Mouse (Mus musculus) G1E (cell line): ENCODE results near the gene Tlcd2. TPM values are rescaled to one million over a fixed set of nuclear protein-coding genes. Genes with fewer than 3 reads are reported as not detected.

Source experiments
- ATAC-seq: 2 replicates; pipeline ENCODE4 v1.8.0; 2016; ENCODE audit warnings: mild to moderate bottlenecking; ENCODE audit not compliant: insufficient number of reproducible peaks, poor library complexity, low FRiP score, severe bottlenecking; ENCODE audit errors: extremely low read depth
- DNase-seq: peaks from one replicate; pipeline ENCODE4 v3.0.0; 2012; ENCODE audit warnings: low spot score
- H3K27me3 ChIP-seq: 2 replicates; pipeline ENCODE4 v1.6.1; 2012; ENCODE audit warnings: mild to moderate bottlenecking, low read length, inconsistent platforms; ENCODE audit not compliant: insufficient read depth
- H3K36me3 ChIP-seq: replicated peaks from 2 replicates; pipeline ENCODE3; 2012; ENCODE audit warnings: mild to moderate bottlenecking, inconsistent platforms
- H3K4me1 ChIP-seq: 2 replicates; pipeline ENCODE4 v1.6.1; 2012; ENCODE audit warnings: low read depth, low read length, inconsistent platforms, mixed read lengths; ENCODE audit not compliant: insufficient read depth
- H3K4me3 ChIP-seq: 2 replicates; pipeline ENCODE4 v1.5.1; 2012; ENCODE audit warnings: low read depth, mild to moderate bottlenecking, inconsistent platforms, low read length, moderate library complexity, mixed read lengths
- H3K9me3 ChIP-seq: replicated peaks from 2 replicates; pipeline ENCODE4 v1.6.1; 2012; ENCODE audit warnings: inconsistent platforms
- CTCF ChIP-seq: IDR thresholded peaks from 2 replicates; pipeline ENCODE4 v1.5.1; 2012; ENCODE audit warnings: low read depth, low read length, inconsistent platforms, mixed read lengths
- GATA1 ChIP-seq: IDR thresholded peaks from 2 replicates; pipeline ENCODE4 v1.6.1; 2012; ENCODE audit warnings: borderline replicate concordance, low read length, inconsistent platforms, mixed read lengths
- GATA2 ChIP-seq: IDR thresholded peaks from 2 replicates; pipeline ENCODE4 v1.6.1; 2012; ENCODE audit warnings: low read depth, low read length, inconsistent platforms, borderline replicate concordance
- POLR2AphosphoS5 ChIP-seq: IDR thresholded peaks from 2 replicates; pipeline ENCODE4 v1.6.1; 2012; ENCODE audit warnings: low read depth, low read length, inconsistent platforms; ENCODE audit not compliant: insufficient replicate concordance
- TAL1 ChIP-seq: conservative IDR thresholded peaks from 2 replicates; pipeline ENCODE4 v1.6.1; 2012; ENCODE audit warnings: low read depth, low read length, inconsistent platforms, mixed read lengths
- polyA plus RNA-seq: library from polyadenylated mRNA; stranded (reverse); fragments of >175 nt; gene quantifications from 2 replicates; pipeline ENCODE4 v1.2.3, GENCODE M21; 2012
- total RNA-seq, 2 experiments: library from RNA; stranded (forward) in 1 of 2; stranded (reverse) in 1 of 2; fragments of 200-1000 nt in 1 of 2; fragments of >200 nt in 1 of 2; fragmentation: Nextera tagmentation in 1 of 2; gene quantifications; 2 replicates each; pipeline ENCODE4 v1.2.3; 2014 to 2017

Tlcd2 gene
- total and polyA plus RNA-seq, 3 experiments: 1.8 TPM; not detected in 2

DNA sequence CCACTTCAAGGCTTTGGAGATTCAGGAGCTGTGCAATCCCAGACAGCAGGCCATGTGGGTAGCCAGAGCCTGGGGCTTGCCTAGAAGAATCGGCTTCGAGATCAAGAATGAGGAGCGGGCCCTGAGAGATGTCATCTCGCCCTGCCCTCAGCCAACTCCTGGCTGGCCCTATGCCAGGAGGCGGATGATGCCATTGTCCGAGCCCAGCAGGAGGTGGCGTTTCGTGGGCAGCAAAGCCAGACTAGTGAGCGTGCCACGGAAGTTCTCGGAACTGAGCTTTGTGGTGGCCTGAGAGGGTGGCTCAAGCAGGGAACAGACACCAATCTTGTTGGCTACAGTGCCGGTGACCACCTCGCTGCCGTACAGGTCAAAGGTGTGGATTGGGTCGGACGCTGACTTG is 19.9 kb upstream of the Tlcd2 start:
- ATAC-seq (no peak), DNase-seq (no peak)
- TF ChIP-seq GATA1 (no peak), TAL1 (no peak), POLR2AphosphoS5 (no peak), CTCF (no peak), GATA2 (no peak)
- no peaks in the 10 kb centered on the region for H3K9me3 ChIP-seq
- peaks cover 6% of the 10 kb centered on the region; the same call in 1 of the 2 replicates for H3K27me3 ChIP-seq
- peaks cover 70% of the 10 kb centered on the region for H3K36me3 ChIP-seq
- H3K4me1 ChIP-seq: peaks cover 4% of the 10 kb centered on the region
- no peak overlapping the region for H3K4me3 ChIP-seq

DNA sequence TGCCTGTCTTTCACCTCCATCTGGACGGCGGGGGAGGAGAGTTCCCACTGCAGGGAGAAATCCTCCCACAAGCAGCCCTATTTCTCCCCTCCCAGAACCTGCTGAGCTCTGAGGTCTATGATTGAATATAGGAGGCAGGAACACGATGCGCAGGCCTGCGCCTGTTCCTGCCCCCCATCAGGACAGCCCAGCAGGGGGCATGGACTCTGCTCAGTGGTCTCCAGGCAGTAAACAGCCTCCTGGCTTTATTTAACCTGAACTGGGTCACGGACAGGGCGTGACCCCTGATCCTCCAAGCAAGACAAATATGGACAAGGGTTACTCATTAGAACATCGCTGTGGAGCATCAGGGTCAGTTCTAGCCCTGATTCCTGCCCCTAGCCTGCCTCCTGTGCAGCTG is 17.8 kb upstream of the Tlcd2 start:
- Histone ChIP-seq H3K4me1 (peaks cover 15% of the 10 kb centered on the region), H3K9me3 (no peaks in the 10 kb centered on the region), H3K36me3 (peaks cover 91% of the 10 kb centered on the region), H3K4me3 (no peak overlapping the region), H3K27me3 (peaks cover 3% of the 10 kb centered on the region; the same call in 1 of the 2 replicates)
- no peak for TF ChIP-seq GATA1
- no peak for TF ChIP-seq POLR2AphosphoS5
- no peak for TF ChIP-seq TAL1
- TF ChIP-seq CTCF: no peak
- no peak for TF ChIP-seq GATA2
- no peak for ATAC-seq
- no peak for DNase-seq

GRCm38 (mm10) chr11:75448575-75448974 is 12.9 kb upstream of the Tlcd2 start:
- Histone ChIP-seq H3K36me3 (peaks cover 93% of the 10 kb centered on the region), H3K27me3 (no peaks in the 10 kb centered on the region), H3K4me1 (peaks cover 60% of the 10 kb centered on the region), H3K9me3 (no peaks in the 10 kb centered on the region), H3K4me3 (peak overlapping the region; percentile 66; the same call in 1 of the 2 replicates)
- ATAC-seq (no peak), DNase-seq (no peak)
- TF ChIP-seq GATA2 (no peak), GATA1 (no peak), CTCF (no peak), TAL1 (no peak), POLR2AphosphoS5 (no peak)

- ATAC-seq: peak; percentile 38
- Histone ChIP-seq H3K4me3 (peak overlapping the region; percentile 66; the same call in 1 of the 2 replicates), H3K36me3 (peaks cover 86% of the 10 kb centered on the region), H3K27me3 (no peaks in the 10 kb centered on the region), H3K9me3 (no peaks in the 10 kb centered on the region), H3K4me1 (peaks cover 72% of the 10 kb centered on the region)
- DNase-seq: peak; percentile 60
- TF ChIP-seq POLR2AphosphoS5: no peak
- peak; percentile 34; the same call in 1 of the 2 replicates for TF ChIP-seq TAL1
These were observed 11.8 kb upstream of the Tlcd2 start for GRCm38 (mm10) chr11:75449695-75450094.

DNA sequence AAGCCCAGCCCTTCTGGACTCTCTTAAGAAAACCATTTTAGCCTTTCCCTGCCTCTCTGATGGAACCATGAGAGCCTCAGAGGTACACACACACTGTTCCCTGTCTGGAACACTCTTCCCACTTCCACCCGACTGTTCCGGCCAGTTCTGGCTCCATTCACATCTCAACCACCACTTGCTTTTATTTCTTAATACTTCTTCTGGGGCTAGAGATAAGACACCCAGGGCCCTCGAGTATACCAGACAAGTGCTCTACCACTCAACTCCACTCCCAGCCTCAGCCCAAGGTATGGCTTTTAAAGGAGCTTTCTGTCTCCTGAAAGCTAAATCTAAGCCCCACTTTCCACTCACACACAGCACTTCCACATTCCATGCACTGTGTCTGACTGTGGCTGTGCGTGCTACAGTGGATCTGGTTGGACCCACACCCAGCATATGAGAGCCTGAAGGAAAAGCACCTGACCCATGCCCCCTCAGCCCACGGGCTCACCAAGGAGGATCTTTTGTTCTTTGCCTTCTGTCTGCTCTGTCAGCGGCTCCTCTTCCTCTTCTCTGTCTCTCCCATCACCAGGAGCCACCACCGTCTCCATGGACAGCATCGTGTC is 11.1 kb upstream of the Tlcd2 start:
- Histone ChIP-seq H3K27me3 (no peaks in the 10 kb centered on the region), H3K36me3 (peaks cover 79% of the 10 kb centered on the region), H3K9me3 (no peaks in the 10 kb centered on the region), H3K4me1 (peaks cover 79% of the 10 kb centered on the region), H3K4me3 (peak overlapping the region; percentile 68; the same call in 1 of the 2 replicates)
- DNase-seq (peak; percentile 59), ATAC-seq (peak; percentile 30)
- no peak for TF ChIP-seq GATA1
- TF ChIP-seq TAL1: peak; percentile 39

- H3K4me1 ChIP-seq: peaks cover 79% of the 10 kb centered on the region
- H3K9me3 ChIP-seq: no peaks in the 10 kb centered on the region
- TF ChIP-seq TAL1 (no peak), POLR2AphosphoS5 (no peak), GATA2 (no peak), GATA1 (no peak), CTCF (no peak)
- H3K4me3 ChIP-seq: peak overlapping the region; percentile 68; the same call in 1 of the 2 replicates
- no peak for ATAC-seq
- DNase-seq: no peak
- peaks cover 73% of the 10 kb centered on the region for H3K36me3 ChIP-seq
- H3K27me3 ChIP-seq: no peaks in the 10 kb centered on the region
These were observed 10.6 kb upstream of the Tlcd2 start for GRCm38 (mm10) chr11:75450936-75451335.
